Mouse (Mus musculus) lung, embryonic 14.5 days (tissue): ENCODE measurements around the gene Olfr1120. TPM values are rescaled to one million over a fixed set of nuclear protein-coding genes. Genes with fewer than 3 reads are reported as not detected.
"Not testable (repeated sequence)": the region's sequence is repeated elsewhere in the genome, so short reads cannot be mapped to it uniquely, and the experiment has no call there.

Source experiments
- ATAC-seq: fragments of 200-750 bp; cut with Nextera tagmentation; 2 replicates; pipeline ENCODE4 v1.8.0; 2017; ENCODE audit warnings: mild to moderate bottlenecking, moderate TSS enrichment, moderate library complexity; ENCODE audit not compliant: insufficient read depth
- DNase-seq: peaks from one replicate; pipeline ENCODE4 v3.0.0-alpha.2; 2015
- H3K27ac ChIP-seq: fragments of 300-500 bp; sonication (generic); 2 replicates; pipeline ENCODE4 v1.5.1; 2014; ENCODE audit warnings: low read depth, mild to moderate bottlenecking, moderate library complexity
- H3K27me3 ChIP-seq: fragments of 300-500 bp; sonication (generic); 2 replicates; pipeline ENCODE4 v1.6.1; 2014; ENCODE audit warnings: low read length, control low read depth; ENCODE audit not compliant: insufficient read depth
- H3K36me3 ChIP-seq: fragments of 300-500 bp; sonication (generic); 2 replicates; pipeline ENCODE4 v1.6.1; 2014; ENCODE audit warnings: control low read depth; ENCODE audit not compliant: insufficient read depth
- H3K4me1 ChIP-seq: fragments of 300-500 bp; sonication (generic); 2 replicates; pipeline ENCODE4 v1.6.1; 2014; ENCODE audit warnings: antibody characterized with exemption, control low read depth; ENCODE audit not compliant: insufficient read depth
- H3K4me2 ChIP-seq: fragments of 300-500 bp; sonication (generic); 2 replicates; pipeline ENCODE4 v1.6.1; 2014; ENCODE audit warnings: mild to moderate bottlenecking
- H3K4me3 ChIP-seq: fragments of 300-500 bp; sonication (generic); 2 replicates; pipeline ENCODE4 v1.5.1; 2014; ENCODE audit warnings: low read depth, low read length
- H3K9ac ChIP-seq: fragments of 300-500 bp; sonication (generic); 2 replicates; pipeline ENCODE4 v1.6.1; 2014
- H3K9me3 ChIP-seq: fragments of 300-500 bp; sonication (generic); 2 replicates; pipeline ENCODE4 v1.6.1; 2016; ENCODE audit warnings: low read depth, low read length, control low read depth
- CTCF ChIP-seq: IDR thresholded peaks from 2 replicates; pipeline ENCODE4 v1.5.1; 2016; ENCODE audit warnings: antibody characterized with exemption, low read depth
- WGBS: fragments of 180-500 bp; shearing (Covaris S2); extraction: QIAGEN DNeasy Blood & Tissue Kit; methylation state at CpG from one replicate; pipeline ENCODE4 v1.1.7; 2014; 5-methylcytosine and 5-hydroxymethylcytosine counted together
- polyA plus RNA-seq: library from polyadenylated mRNA; unstranded; fragments of >200 nt; fragmentation: Nextera tagmentation; extraction: Ambion mirVana; gene quantifications from 2 replicates; pipeline ENCODE4 v1.2.1, GENCODE M21; 2014

Olfr1120 gene
- not detected in 2 replicates for polyA plus RNA-seq

GRCm38 (mm10) chr2:87354515-87354914 lies at the start of gene Olfr1120:
Olfr1120 (plus strand) TSS chr2:87354815.
- no peak for ATAC-seq
- no peak for DNase-seq
- Histone ChIP-seq H3K4me3 (no peak within 1 kb of the TSS), H3K9me3 (no peaks in the 10 kb centered on the region), H3K36me3 (no peaks in the 10 kb centered on the region), H3K4me1 (no peaks in the 10 kb centered on the region), H3K4me2 (no peak within 1 kb of the TSS), H3K9ac (no peak within 1 kb of the TSS), H3K27ac (no peak within 1 kb of the TSS), H3K27me3 (no peaks in the 10 kb centered on the region)
- TF ChIP-seq CTCF: no peak
- WGBS: 55% methylated on average over 2 of the region's 2 CpGs

GRCm38 (mm10) chr2:87307281-87307680 lies 47.3 kb upstream of the Olfr1120 start, which contains the start of gene Olfr1118:
Olfr1118 (plus strand) TSS chr2:87307581.
- H3K27ac ChIP-seq: no peak within 1 kb of the TSS
- 76% methylated on average over 1 of the region's 1 CpGs for WGBS
- TF ChIP-seq CTCF: no peak
- no peak within 1 kb of the TSS for H3K4me3 ChIP-seq
- no peaks in the 10 kb centered on the region for H3K27me3 ChIP-seq
- H3K4me2 ChIP-seq: no peak within 1 kb of the TSS
- H3K9ac ChIP-seq: no peak within 1 kb of the TSS
- no peaks in the 10 kb centered on the region for H3K9me3 ChIP-seq
- DNase-seq (no peak), ATAC-seq (no peak)
- no peaks in the 10 kb centered on the region for H3K4me1 ChIP-seq
- H3K36me3 ChIP-seq: no peaks in the 10 kb centered on the region

GRCm38 (mm10) chr2:87360121-87360520 lies 5.5 kb downstream of the Olfr1120 start:
- H3K4me1 ChIP-seq, H3K9ac ChIP-seq, H3K9me3 ChIP-seq, H3K27me3 ChIP-seq, ATAC-seq, DNase-seq, H3K4me3 ChIP-seq, H3K27ac ChIP-seq, H3K36me3 ChIP-seq, H3K4me2 ChIP-seq: not testable (repeated sequence)
- WGBS: 90% methylated on average over 2 of the region's 2 CpGs

GRCm38 (mm10) chr2:87369595-87369994 lies 15.0 kb downstream of the Olfr1120 start, which contains the start of gene Olfr1121:
Olfr1121 (plus strand) TSS chr2:87369895.
- no peak for ATAC-seq

GRCm38 (mm10) chr2:87371726-87372125 lies 17.1 kb downstream of the Olfr1120 start:
- Histone ChIP-seq H3K4me3 (no peak overlapping the region), H3K4me1 (no peaks in the 10 kb centered on the region), H3K27me3 (no peaks in the 10 kb centered on the region), H3K36me3 (no peaks in the 10 kb centered on the region), H3K4me2 (no peak overlapping the region), H3K9me3 (no peaks in the 10 kb centered on the region), H3K27ac (no peak overlapping the region), H3K9ac (no peak overlapping the region)
- WGBS: 80% methylated on average over 4 of the region's 4 CpGs
- TF ChIP-seq CTCF: no peak
- DNase-seq (no peak), ATAC-seq (no peak)

More at GRCm38 (mm10) chr2:87369595-87369994, 15.0 kb downstream of the Olfr1120 start, which contains the start of gene Olfr1121:
- 22% methylated on average over 1 of the region's 1 CpGs for WGBS
- no peak within 1 kb of the TSS for H3K27ac ChIP-seq
- H3K4me3 ChIP-seq: no peak within 1 kb of the TSS
- no peak for TF ChIP-seq CTCF
- no peaks in the 10 kb centered on the region for H3K4me1 ChIP-seq
- no peak within 1 kb of the TSS for H3K4me2 ChIP-seq
- no peak for DNase-seq
- H3K9ac ChIP-seq: no peak within 1 kb of the TSS
- H3K9me3 ChIP-seq: no peaks in the 10 kb centered on the region
- H3K27me3 ChIP-seq: no peaks in the 10 kb centered on the region
- no peaks in the 10 kb centered on the region for H3K36me3 ChIP-seq

- H3K27ac ChIP-seq: no peak overlapping the region
- H3K27me3 ChIP-seq: no peaks in the 10 kb centered on the region
- TF ChIP-seq CTCF: no peak
- H3K4me2 ChIP-seq: no peak overlapping the region
- H3K9me3 ChIP-seq: no peaks in the 10 kb centered on the region
- no peak overlapping the region for H3K4me3 ChIP-seq
- H3K36me3 ChIP-seq: no peaks in the 10 kb centered on the region
- 65% methylated on average over 2 of the region's 2 CpGs for WGBS
- DNase-seq (no peak), ATAC-seq (no peak)
- no peak overlapping the region for H3K9ac ChIP-seq
- no peaks in the 10 kb centered on the region for H3K4me1 ChIP-seq
Measured at GRCm38 (mm10) chr2:87383935-87384334, 29.3 kb downstream of the Olfr1120 start.

GRCm38 (mm10) chr2:87385549-87385948 lies 30.9 kb downstream of the Olfr1120 start, which contains the start of gene Olfr1122:
Olfr1122 (plus strand) TSS chr2:87385849.
- TF ChIP-seq CTCF: no peak
- Histone ChIP-seq H3K9ac (no peak within 1 kb of the TSS), H3K36me3 (no peaks in the 10 kb centered on the region), H3K4me2 (no peak within 1 kb of the TSS), H3K9me3 (no peaks in the 10 kb centered on the region), H3K27me3 (no peaks in the 10 kb centered on the region), H3K4me3 (no peak within 1 kb of the TSS), H3K27ac (no peak within 1 kb of the TSS), H3K4me1 (no peaks in the 10 kb centered on the region)
- WGBS: 75% methylated on average over 2 of the region's 2 CpGs
- DNase-seq (no peak), ATAC-seq (no peak)

- not testable (repeated sequence) for ATAC-seq, H3K9ac ChIP-seq, DNase-seq, H3K4me1 ChIP-seq, H3K4me2 ChIP-seq, H3K27me3 ChIP-seq, H3K27ac ChIP-seq, H3K36me3 ChIP-seq, H3K4me3 ChIP-seq, H3K9me3 ChIP-seq
- 91% methylated on average over 5 of the region's 5 CpGs for WGBS
Measured at GRCm38 (mm10) chr2:87393605-87394004, 39.0 kb downstream of the Olfr1120 start.

GRCm38 (mm10) chr2:87394686-87395085 lies 40.1 kb downstream of the Olfr1120 start:
- 72% methylated on average over 7 of the region's 7 CpGs for WGBS
- H3K4me2 ChIP-seq, H3K9ac ChIP-seq, H3K9me3 ChIP-seq, H3K4me1 ChIP-seq, H3K27ac ChIP-seq, H3K27me3 ChIP-seq, H3K4me3 ChIP-seq, ATAC-seq, H3K36me3 ChIP-seq: not testable (repeated sequence)
- DNase-seq: peak; percentile 10
